26 mouse cellular contexts compared by ENCODE assay signal in genomic region chr7:47252770-47253169, GRCm38 (mm10). TPM values are rescaled to one million over a fixed set of nuclear protein-coding genes. Genes with fewer than 3 reads are reported as not detected.
"Had no signal": no experiment of that assay in that cellular context is flagged by ENCODE, and none has a peak within 500 bp of the region (broad histone marks: within the 10 kb centered on the region; RNA-seq: fewer than 3 reads in every experiment).

Gene Mrgpra9, minus strand, starts transcription at chr7:47252848.

- ATAC-seq: hindbrain, postnatal 0 days; intestine, embryonic 16.5 days; liver, embryonic 12.5 days had no signal

- DNase-seq: gastrocnemius, adult 2 months; gastrocnemius, postnatal 10 days; gastrocnemius, postnatal 25 days; heart, adult 18-20 months; heart, postnatal 10 days; heart, postnatal 4 days; kidney, adult 11 months; kidney, adult 2 months; kidney, adult 9 months; kidney, postnatal 14 days; kidney, postnatal 36 days; left cerebral cortex, postnatal 4 days had no signal

RNA-seq across cellular contexts. Expression of gene Mrgpra9, which starts in this region (rescaled TPM):
- total RNA-seq: gastrocnemius, adult 2 months; gastrocnemius, postnatal 10 days; gastrocnemius, postnatal 25 days; gastrocnemius, postnatal 4 days; heart, adult 18-20 months; heart, adult 8-10 months; heart, postnatal 10 days; heart, postnatal 25 days; heart, postnatal 4 days; hindbrain, postnatal 0 days; layer of hippocampus, adult 2 months; layer of hippocampus, postnatal 10 days; layer of hippocampus, postnatal 25 days; left cerebral cortex, adult 18-20 months; left cerebral cortex, adult 8-10 months; left cerebral cortex, postnatal 10 days; left cerebral cortex, postnatal 25 days; left cerebral cortex, postnatal 4 days; liver, adult 2 months had no signal
